Mouse (Mus musculus) erythroblast, embryonic 14.5 days (primary cell): ENCODE measurements around the gene Mapk12.

Source experiments
- GATA1 ChIP-seq: IDR thresholded peaks from 2 replicates; pipeline ENCODE4 v1.6.1; 2012; ENCODE audit warnings: low read length, inconsistent platforms, mixed read lengths
- TAL1 ChIP-seq: IDR thresholded peaks from 3 replicates; pipeline ENCODE4 v1.6.1; 2012; ENCODE audit warnings: low read length, inconsistent platforms, mixed read lengths

GRCm38 (mm10) chr15:89178954-89179629, 38.6 kb upstream of the Mapk12 start:
- TF ChIP-seq GATA1 (no peak), TAL1 (no peak)
